Mouse (Mus musculus) urinary bladder, adult 2 months (tissue): ENCODE measurements around the gene Ripor3. TPM values are rescaled to one million over a fixed set of nuclear protein-coding genes. Genes with fewer than 3 reads are reported as not detected.

Experiments
- DNase-seq: peaks from one replicate; pipeline ENCODE4 v3.0.0; 2022; ENCODE audit warnings: low spot score
- polyA plus RNA-seq: library from polyadenylated mRNA; depleted of rRNA; stranded (reverse); fragments of >200 nt; gene quantifications from 2 replicates; pipeline ENCODE4 v1.2.3, GENCODE M21; 2012

Gene Ripor3
- polyA plus RNA-seq, 1 experiment = 10.6 TPM

- no peak for DNase-seq
These were observed 21.4 kb upstream of the Ripor3 start for GRCm38 (mm10) chr2:168031842-168032241.

GRCm38 (mm10) chr2:168028376-168028775 lies 18.0 kb upstream of the Ripor3 start:
- DNase-seq = no peak

- no peak for DNase-seq
These were observed 16.0 kb upstream of the Ripor3 start for GRCm38 (mm10) chr2:168026467-168026866.

GRCm38 (mm10) chr2:168025882-168026281 lies 15.5 kb upstream of the Ripor3 start:
- no peak for DNase-seq

- DNase-seq = no peak
These were observed 14.8 kb upstream of the Ripor3 start for GRCm38 (mm10) chr2:168025174-168025573.

- DNase-seq = no peak
These were observed 13.5 kb upstream of the Ripor3 start for GRCm38 (mm10) chr2:168023763-168024402.

GRCm38 (mm10) chr2:168019201-168019715 lies 8.8 kb upstream of the Ripor3 start:
- DNase-seq = no peak

GRCm38 (mm10) chr2:168016951-168017391 lies 6.6 kb upstream of the Ripor3 start:
- peak; percentile 54 for DNase-seq

- no peak for DNase-seq
These were observed 475 bp upstream of the Ripor3 start for GRCm38 (mm10) chr2:168010893-168011292.

GRCm38 (mm10) chr2:168008132-168008531 lies 2.3 kb downstream of the Ripor3 start:
- DNase-seq = no peak

GRCm38 (mm10) chr2:168006489-168006888 lies 3.9 kb downstream of the Ripor3 start:
- DNase-seq = no peak

- DNase-seq = no peak
These were observed 4.8 kb downstream of the Ripor3 start for GRCm38 (mm10) chr2:168005616-168006015.

- DNase-seq = no peak
These were observed 5.4 kb downstream of the Ripor3 start for GRCm38 (mm10) chr2:168005005-168005404.

- no peak for DNase-seq
These were observed 6.0 kb downstream of the Ripor3 start for GRCm38 (mm10) chr2:168004369-168004768.

- DNase-seq = no peak
These were observed 7.0 kb downstream of the Ripor3 start for GRCm38 (mm10) chr2:168003431-168003830.

GRCm38 (mm10) chr2:168002884-168003283 lies 7.5 kb downstream of the Ripor3 start:
- DNase-seq = no peak

- no peak for DNase-seq
These were observed 8.2 kb downstream of the Ripor3 start for GRCm38 (mm10) chr2:168002188-168002587.

GRCm38 (mm10) chr2:167999145-167999743 lies 11.2 kb downstream of the Ripor3 start:
- DNase-seq = no peak

- DNase-seq = no peak
These were observed 12.9 kb downstream of the Ripor3 start for GRCm38 (mm10) chr2:167997562-167997961.

- DNase-seq = no peak
These were observed 13.7 kb downstream of the Ripor3 start for GRCm38 (mm10) chr2:167996672-167997215.

- DNase-seq = no peak
These were observed 14.4 kb downstream of the Ripor3 start for GRCm38 (mm10) chr2:167995870-167996635.

- no peak for DNase-seq
These were observed 17.2 kb downstream of the Ripor3 start for GRCm38 (mm10) chr2:167993260-167993659.
